Mouse (Mus musculus) cerebellum, adult 18-20 months (tissue): ENCODE measurements around the gene Mri1.

Experiments used
- DNase-seq, 2 experiments: peaks; one replicate each; pipeline ENCODE4 v3.0.0; 2021

Gene Mri1

DNA sequence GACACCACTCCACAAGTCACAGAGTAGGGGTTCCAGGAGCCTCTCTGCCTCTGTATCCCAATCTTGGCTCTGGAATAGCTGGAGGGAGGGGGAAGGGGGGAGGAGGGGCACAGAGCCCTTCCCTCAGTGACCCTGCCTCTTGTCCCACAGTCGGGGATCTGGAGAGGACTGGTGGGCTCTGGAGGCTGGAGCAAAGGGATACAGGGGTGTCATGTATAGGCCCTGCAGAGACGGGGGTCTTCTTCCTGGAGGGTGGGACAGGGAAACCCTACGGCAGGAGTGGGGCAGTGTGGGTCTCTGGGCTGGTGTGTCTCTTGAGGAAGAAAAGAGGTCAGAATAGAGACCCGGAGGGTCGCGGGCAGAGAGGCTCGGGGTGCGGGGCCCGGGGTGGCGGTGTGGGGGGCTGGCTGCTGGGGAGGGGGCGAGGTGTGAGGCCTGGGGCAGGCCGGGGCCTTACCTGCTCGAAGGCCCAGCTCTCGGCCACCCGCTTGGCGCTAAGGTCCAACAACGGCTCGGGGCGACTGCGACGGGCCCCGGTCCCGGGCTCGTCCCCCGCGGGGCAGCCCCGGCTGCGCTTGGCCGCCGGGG lies 20.6 kb downstream of the Mri1 start:
- DNase-seq, result no peak

DNA sequence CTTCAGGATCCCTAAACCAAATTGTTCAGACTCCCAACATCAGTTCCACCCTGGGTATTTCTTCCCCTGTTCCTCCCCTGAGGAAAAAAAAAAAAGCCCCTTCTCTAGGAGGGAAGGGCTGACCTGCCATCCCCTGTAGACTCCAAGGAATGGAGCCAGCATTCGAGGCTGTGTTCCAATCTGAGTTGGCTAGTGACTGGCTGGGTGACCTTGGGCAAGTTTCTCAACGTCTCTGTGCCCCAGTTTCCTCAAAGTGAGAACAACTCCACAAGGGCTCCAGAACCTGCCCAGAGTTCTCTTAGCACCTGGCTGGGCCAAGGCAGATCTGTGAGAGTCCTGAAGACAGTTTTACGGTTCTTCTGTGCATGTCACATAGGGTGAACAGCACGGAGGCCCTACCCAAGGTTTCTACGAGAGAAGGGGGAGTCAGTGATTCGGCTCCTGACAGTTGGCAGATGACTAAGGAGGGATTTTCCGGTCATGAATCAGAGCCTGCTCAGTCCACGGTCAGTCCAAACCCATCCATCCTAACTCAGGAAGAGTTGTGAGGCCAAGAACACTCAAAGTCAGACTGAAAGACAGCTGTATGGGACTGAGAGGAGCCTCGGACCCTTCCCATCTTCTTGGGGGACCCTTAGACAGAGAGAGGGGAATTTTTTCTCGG lies 21.2 kb downstream of the Mri1 start:
- DNase-seq, result no peak

GRCm38 (mm10) chr8:84233055-84233454 lies 24.1 kb downstream of the Mri1 start:
- no peak for DNase-seq

DNA sequence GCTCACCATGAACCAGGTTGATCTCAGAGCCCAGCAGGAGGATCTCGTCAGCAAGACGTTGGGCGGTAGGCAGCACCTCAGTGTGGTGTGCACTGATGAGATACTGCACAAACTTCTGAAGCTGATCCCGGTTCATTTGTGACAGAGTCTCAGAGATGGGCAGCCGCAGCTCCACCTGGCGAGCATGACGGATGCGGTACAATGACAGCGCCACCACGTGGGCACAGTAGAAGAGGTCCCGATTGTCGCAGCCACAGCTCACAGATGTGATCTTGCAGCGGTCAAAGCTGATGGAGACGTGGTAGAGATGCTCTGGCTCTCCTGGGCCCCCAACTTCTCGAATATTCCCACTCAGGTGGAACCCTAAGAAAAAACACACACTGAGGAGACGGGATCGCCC lies 26.4 kb downstream of the Mri1 start:
- DNase-seq, result no peak

DNA sequence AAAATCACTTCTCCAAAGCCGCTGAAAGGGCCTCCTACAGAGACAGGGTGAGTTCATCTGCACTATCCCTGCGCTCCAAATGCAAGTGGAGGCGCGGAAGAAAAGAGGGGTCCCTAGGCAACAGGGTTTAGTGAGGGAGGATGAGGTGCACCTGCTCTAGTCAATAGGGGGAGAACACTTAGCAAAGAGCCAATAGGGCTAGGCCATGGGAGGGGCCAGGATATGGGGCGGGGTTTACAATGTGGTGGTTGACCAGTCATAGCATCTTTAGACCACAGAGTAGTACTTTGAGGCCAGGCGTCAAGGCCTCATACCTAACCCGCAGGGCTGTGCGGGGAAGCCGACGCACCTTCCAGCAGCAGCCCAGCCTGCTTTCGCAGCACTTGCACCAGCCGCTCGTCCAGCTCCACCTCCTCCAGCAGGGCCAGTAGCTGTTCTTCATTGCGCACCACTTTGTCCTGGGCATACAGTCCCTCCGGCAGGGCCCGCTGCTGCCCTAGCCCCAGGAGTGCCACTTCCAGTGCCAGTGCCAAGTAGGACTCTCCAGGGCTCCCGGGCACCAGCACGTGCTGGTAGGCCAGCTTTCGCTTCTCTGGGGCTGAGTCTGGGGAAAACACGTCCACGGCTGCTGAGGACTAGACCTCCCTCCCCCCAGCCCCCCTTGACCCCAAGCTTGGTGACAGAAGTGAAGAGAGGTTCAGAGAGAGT lies 33.6 kb downstream of the Mri1 start:
- DNase-seq, result no peak

DNA sequence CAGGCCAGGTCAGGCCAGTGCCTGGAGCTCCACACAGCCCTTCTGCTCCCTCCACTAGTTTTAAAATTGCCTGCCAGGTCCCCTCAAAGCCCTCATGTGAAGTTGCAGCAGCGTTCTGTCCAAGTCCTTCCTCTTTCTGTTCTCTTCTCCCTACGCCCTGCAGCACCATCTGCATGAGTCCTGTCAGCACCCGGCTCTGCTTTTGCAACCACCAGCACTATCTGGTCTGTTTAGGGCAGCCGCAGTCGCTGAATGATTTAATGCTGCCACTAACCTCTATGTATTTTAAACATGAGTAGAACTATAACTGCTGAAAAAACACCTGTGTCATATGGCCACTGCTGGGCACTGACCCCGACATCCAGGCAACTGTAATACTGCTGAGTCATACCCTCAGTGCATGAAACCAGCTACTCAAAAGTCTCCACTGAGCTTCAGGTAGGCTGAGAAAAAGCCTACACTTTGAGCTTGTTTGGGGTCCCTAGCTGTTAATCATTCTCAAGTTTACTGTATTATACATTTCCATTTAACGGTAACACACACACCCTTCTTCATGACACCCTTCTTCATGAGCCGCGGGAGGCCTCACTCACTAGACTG lies 34.5 kb downstream of the Mri1 start:
- no peak for DNase-seq

- no peak for DNase-seq
Observed at GRCm38 (mm10) chr8:84220105-84220504, 37.0 kb downstream of the Mri1 start.

- DNase-seq, result no peak
Observed at GRCm38 (mm10) chr8:84218143-84218542, 39.0 kb downstream of the Mri1 start.

DNA sequence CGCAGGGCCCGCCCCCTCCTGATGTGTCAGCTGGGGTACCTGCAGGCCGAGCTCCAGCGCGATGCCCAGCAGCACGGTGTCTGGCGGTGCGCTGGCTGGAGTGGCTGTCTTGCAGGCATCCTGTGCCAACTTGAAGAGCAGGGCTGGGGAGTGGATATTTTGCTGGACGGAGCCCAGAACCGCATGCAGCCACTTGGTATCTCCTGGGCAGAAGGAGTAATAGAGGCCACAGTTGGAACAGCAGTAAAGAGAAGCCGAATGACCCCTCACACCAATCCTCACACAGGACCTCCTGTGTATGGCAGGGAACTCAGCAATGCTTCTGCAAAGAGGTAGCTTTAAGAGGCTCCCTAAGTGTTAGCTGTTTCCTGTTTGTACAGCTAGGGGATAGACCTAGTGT lies 39.9 kb downstream of the Mri1 start:
- no peak for DNase-seq

DNA sequence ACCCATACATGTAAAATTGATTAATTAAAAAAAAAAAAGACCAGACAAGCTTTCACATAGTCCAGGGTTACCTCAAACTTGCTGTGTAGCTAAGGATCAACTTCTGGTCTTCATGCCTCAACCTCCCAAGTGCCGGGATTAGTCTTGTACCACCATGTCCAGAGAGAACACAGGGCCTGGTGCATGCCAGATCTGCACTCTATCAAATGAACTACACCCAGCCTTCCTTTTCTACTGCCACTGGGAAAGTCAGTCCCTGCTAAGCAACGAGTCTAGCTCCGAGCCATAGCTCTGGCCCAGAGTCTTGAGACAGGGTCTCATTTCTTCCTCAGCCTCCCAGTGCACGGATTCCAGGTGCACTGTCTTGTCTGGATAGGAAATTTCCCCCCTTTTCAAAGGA lies 43.8 kb downstream of the Mri1 start:
- DNase-seq, result no peak

DNA sequence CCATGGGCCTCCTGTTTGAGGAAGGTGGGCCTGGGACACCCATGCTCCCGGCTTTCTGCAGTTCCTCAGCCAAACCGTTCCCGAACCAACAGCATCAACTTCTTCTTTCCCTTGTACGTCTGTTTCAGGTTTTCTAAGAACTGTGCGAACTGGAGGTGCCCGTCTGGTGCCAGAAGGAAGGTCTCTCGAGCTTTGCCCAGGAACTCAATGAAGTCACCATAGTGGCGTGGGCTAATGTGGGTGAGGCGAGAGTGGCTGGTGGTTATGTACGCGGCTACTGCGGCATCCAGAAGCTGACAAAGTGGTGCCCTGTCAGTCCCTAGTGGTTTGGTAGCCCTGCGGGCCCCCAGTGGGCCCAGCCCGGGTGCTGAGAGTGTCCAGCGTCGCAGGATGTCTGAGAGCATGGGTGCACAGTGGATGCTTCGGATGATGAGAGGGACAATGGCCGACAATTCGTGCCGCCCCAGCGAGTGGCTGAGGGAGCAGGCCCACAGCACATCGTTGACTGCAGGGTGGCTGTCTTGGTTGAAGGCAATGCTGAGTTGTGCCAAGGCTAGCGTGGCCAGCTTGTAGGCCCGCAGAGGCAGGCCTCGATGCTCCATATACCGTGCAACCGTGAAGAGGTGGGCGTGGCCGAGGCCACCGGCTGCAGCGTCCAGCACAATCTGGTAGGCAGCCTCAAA lies 45.1 kb downstream of the Mri1 start:
- no peak for DNase-seq

DNA sequence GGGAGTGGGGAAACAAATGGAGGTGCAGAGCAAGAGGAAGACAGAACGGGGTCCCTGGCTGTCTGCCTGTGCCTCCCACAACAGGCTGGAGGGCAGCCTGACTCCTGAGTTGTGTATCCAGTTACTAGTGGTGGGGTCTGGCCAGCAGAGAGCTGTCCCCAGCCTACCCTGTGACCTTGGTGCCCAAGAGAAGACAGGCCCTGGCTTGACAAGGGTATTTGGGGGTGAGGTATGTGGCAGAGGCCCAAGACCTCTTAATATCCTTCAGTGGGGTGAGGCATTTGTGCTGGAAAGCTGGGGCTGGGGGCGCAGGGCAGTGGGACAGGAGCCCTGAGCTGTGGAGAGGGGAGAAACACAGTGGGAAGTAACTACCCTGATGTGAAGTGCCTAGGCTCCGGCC lies 45.9 kb downstream of the Mri1 start:
- DNase-seq, result no peak

DNA sequence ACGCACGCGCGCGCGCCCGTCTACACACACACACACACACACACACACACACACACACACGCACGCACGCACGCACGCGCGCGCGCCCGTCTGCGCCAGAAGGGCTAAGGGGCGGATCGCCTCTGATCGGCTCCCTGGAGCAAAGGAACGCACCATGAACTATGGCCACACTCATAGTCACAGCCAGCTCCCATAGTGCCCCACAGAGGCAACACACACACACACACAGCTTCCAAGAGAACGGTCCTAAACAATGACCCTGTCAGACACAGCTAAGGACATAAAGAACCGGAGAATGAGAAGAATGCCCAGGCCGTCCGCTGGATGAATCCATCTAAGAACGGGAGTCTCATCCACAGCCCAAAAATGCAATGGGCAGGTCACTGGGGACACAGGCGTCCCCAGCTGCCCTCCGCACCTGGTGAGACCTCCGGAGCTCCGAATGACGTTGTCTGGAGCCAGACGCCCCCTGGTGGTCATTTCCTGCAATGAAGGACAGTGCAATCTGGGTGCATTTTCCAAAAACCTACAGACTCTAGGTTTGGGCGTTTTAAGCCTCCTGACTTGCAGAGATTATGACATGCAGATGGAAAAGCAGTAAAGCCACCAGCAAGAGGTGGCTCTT lies 46.8 kb downstream of the Mri1 start:
- peak; percentile 79 to 87 for DNase-seq

- no peak for DNase-seq
Observed at GRCm38 (mm10) chr8:84208381-84209380, 48.4 kb downstream of the Mri1 start.

DNA sequence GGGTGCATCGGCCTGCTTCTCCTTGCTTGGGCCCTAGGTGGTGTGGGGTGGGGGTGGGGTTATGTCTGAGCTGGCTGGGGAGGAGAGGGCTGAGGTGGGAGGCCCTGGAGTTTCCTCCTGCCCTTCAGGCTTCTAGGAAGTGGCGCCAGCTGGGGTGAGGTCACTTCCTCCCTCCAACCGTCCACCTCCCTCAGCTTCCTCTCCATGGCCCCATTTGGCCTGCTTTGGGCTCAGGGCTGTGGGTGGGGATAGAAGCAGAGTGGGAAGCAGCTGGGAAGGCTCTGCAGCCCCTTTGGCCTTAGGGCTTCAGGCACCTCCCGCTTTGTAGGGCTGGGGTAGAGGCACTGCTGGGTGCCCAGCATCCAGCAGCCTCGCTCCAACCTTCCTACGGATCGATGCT lies 49.3 kb downstream of the Mri1 start:
- DNase-seq, result no peak

- DNase-seq, result no peak
Observed at GRCm38 (mm10) chr8:84206666-84207065, 50.5 kb downstream of the Mri1 start.

DNA sequence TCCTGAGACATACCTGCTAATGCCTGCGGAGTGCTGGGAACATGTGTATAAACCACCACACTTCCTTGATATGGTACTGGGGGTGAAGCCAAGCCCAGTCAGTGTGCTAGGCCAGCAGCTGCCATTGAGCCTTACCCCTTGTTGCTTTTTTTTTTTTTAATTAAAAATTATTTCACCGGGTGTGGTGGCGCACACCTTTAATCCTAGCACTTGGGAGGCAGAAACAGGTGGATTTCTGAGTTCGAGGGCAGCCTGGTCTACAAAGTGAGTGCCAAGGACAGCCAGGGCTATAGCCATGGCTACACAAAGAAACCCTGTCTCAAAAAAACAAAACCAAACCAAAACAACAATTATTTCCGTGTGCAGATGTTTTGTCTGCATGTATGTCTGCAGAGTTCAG lies 52.1 kb downstream of the Mri1 start:
- DNase-seq, result no peak

DNA sequence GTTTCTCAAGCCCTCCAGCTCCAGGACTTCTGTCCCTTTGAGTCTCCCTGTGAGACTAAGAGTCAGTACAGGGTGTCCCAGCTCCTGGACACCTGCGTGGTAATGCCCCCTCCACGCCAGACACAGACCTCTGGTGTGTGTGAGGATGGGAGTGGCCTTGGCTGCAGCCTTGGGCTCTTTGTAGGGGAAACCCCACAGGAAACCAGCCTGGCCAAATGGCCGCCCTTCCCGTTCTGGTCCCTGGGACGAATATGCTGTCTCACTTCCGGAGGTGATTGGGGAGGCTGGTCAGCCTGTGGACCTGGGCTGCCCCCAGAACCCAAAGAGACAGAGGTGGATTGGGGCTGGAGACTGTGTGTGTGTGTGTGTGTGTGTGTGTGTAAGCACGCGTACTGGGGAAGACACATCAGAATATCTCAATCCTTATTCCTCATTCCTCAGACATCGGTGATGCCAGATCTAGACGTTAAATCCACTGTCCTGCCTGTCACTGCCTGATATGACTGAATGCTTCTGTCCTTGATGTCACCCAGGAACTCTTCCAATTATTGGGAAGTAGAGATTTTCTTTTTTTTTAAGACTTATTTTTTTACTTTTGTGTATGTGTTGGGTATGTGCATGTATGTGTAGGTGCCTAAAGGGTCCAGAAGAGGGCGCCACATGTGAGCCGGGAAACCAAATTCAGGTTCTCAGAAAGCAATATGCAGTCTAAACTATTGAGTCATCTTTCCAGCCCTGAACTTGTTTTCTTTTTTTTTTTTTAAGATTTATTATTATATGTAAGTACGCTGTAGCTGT lies 53.0 kb downstream of the Mri1 start:
- DNase-seq, result no peak

- DNase-seq, result no peak
Observed at GRCm38 (mm10) chr8:84202938-84203917, 53.9 kb downstream of the Mri1 start.

DNA sequence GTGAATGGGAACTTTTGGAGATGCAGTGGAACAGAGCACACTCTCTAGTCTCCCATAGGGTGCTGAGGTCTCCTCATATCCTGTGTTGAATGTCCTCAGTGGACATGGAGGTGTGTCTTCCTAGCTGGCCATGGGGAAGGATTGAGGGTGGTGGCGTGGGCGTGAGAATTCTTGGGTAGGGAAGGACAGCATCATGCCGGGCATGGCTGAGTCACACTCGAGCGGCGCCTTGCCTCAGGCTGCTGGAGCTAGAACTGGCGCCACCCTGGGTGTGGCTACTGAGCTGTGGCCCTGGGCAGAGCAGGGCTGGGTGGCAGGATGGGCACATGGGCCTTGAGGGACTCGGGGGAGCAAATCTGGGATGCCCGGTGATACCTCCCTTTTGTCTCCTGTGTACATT lies 54.7 kb downstream of the Mri1 start:
- DNase-seq, result no peak
